Mouse (Mus musculus) stomach, embryonic 14.5 days (tissue): ENCODE data around the gene Dnhd1. TPM values are rescaled to one million over a fixed set of nuclear protein-coding genes. Genes with fewer than 3 reads are reported as not detected.
"Not testable (repeated sequence)": the region's sequence is repeated elsewhere in the genome, so short reads cannot be mapped to it uniquely, and the experiment has no call there.

ENCODE experiments used
- ATAC-seq: fragments of 200-750 bp; cut with Nextera tagmentation; 2 replicates; pipeline ENCODE4 v1.8.0; 2017; ENCODE audit warnings: low read depth, moderate TSS enrichment; ENCODE audit not compliant: insufficient number of reproducible peaks, insufficient read depth, low FRiP score
- H3K27ac ChIP-seq: fragments of 300-500 bp; sonication (generic); 2 replicates; pipeline ENCODE4 v1.5.1; 2014; ENCODE audit warnings: mild to moderate bottlenecking, low read length, moderate library complexity, mixed read lengths
- H3K27me3 ChIP-seq: fragments of 300-500 bp; sonication (generic); 2 replicates; pipeline ENCODE4 v1.6.1; 2014; ENCODE audit warnings: low read length, control low read depth, mixed read lengths; ENCODE audit not compliant: control insufficient read depth, insufficient read depth
- H3K36me3 ChIP-seq: fragments of 300-500 bp; sonication (generic); 2 replicates; pipeline ENCODE4 v1.6.1; 2014; ENCODE audit warnings: mild to moderate bottlenecking, control low read depth, low read length, moderate library complexity, mixed read lengths; ENCODE audit not compliant: control insufficient read depth, insufficient read depth
- H3K4me1 ChIP-seq: fragments of 300-500 bp; sonication (generic); 2 replicates; pipeline ENCODE4 v1.6.1; 2014; ENCODE audit warnings: low read length, control low read depth, mixed read lengths; ENCODE audit not compliant: control insufficient read depth, insufficient read depth
- H3K4me2 ChIP-seq: fragments of 300-500 bp; sonication (generic); replicated peaks from 2 replicates; pipeline ENCODE4 v1.6.1; 2014; ENCODE audit warnings: low read depth, low read length, control low read depth
- H3K4me3 ChIP-seq: fragments of 300-500 bp; sonication (generic); 2 replicates; pipeline ENCODE4 v1.5.1; 2014; ENCODE audit warnings: low read depth, low read length, control low read depth
- H3K9ac ChIP-seq: fragments of 300-500 bp; sonication (generic); replicated peaks from 2 replicates; pipeline ENCODE4 v1.6.1; 2014; ENCODE audit warnings: low read depth, mild to moderate bottlenecking, control low read depth, low read length, moderate library complexity, mixed read lengths
- H3K9me3 ChIP-seq: fragments of 300-500 bp; sonication (generic); 2 replicates; pipeline ENCODE4 v1.6.1; 2016; ENCODE audit warnings: low read depth, low read length, control low read depth; ENCODE audit not compliant: control insufficient read depth
- WGBS: fragments of 180-500 bp; shearing (Covaris S2); extraction: QIAGEN DNeasy Blood & Tissue Kit; methylation state at CpG from one replicate; pipeline ENCODE4 v1.1.7; 2014; 5-methylcytosine and 5-hydroxymethylcytosine counted together
- polyA plus RNA-seq: library from polyadenylated mRNA; unstranded; fragments of >200 nt; fragmentation: Nextera tagmentation; extraction: Ambion mirVana; gene quantifications from 2 replicates; pipeline ENCODE4 v1.2.1, GENCODE M21; 2014

The Dnhd1 gene
- polyA plus RNA-seq, 1 experiment from 2014 or later, result 2.0 TPM

GRCm38 (mm10) chr7:105738286-105738685 is 87.7 kb downstream of the Dnhd1 start:
- peak overlapping the region; percentile 71 for H3K4me2 ChIP-seq
- peak overlapping the region; percentile 96 for H3K27ac ChIP-seq
- no peak for ATAC-seq
- no peaks in the 10 kb centered on the region for H3K27me3 ChIP-seq
- no peak overlapping the region; the same call in 1 of the 2 replicates for H3K9ac ChIP-seq
- H3K4me1 ChIP-seq, result peaks cover 23% of the 10 kb centered on the region
- peak overlapping the region; percentile 70 for H3K4me3 ChIP-seq
- H3K36me3 ChIP-seq, result peaks cover 35% of the 10 kb centered on the region
- no peaks in the 10 kb centered on the region for H3K9me3 ChIP-seq
- WGBS, result 84% methylated on average over 2 of the region's 2 CpGs

GRCm38 (mm10) chr7:105738948-105739347 is 88.3 kb downstream of the Dnhd1 start:
- Histone ChIP-seq H3K4me2 (peak overlapping the region; percentile 71), H3K27ac (peak overlapping the region; percentile 96), H3K36me3 (peaks cover 28% of the 10 kb centered on the region), H3K9ac (no peak overlapping the region; the same call in 1 of the 2 replicates), H3K9me3 (no peaks in the 10 kb centered on the region), H3K4me1 (peaks cover 23% of the 10 kb centered on the region), H3K4me3 (peak overlapping the region; percentile 70; the same call in 1 of the 2 replicates), H3K27me3 (no peaks in the 10 kb centered on the region)
- 13% methylated on average over 3 of the region's 3 CpGs for WGBS
- peak; percentile 53 for ATAC-seq

GRCm38 (mm10) chr7:105740089-105740795 is 89.6 kb downstream of the Dnhd1 start:
- WGBS, result 84% methylated on average over 13 of the region's 13 CpGs
- Histone ChIP-seq H3K9me3 (no peaks in the 10 kb centered on the region), H3K9ac (no peak overlapping the region), H3K36me3 (peaks cover 22% of the 10 kb centered on the region), H3K27me3 (no peaks in the 10 kb centered on the region), H3K4me3 (no peak overlapping the region), H3K4me2 (no peak overlapping the region), H3K4me1 (peaks cover 22% of the 10 kb centered on the region), H3K27ac (no peak overlapping the region)
- no peak for ATAC-seq

GRCm38 (mm10) chr7:105740851-105741250 is 90.2 kb downstream of the Dnhd1 start:
- WGBS, result 81% methylated on average over 6 of the region's 6 CpGs
- H3K27ac ChIP-seq, result no peak overlapping the region
- H3K36me3 ChIP-seq, result peaks cover 22% of the 10 kb centered on the region
- H3K27me3 ChIP-seq, result no peaks in the 10 kb centered on the region
- no peak overlapping the region for H3K9ac ChIP-seq
- H3K4me2 ChIP-seq, result no peak overlapping the region
- peaks cover 22% of the 10 kb centered on the region for H3K4me1 ChIP-seq
- H3K9me3 ChIP-seq, result no peaks in the 10 kb centered on the region
- no peak for ATAC-seq
- no peak overlapping the region for H3K4me3 ChIP-seq

- Histone ChIP-seq H3K27me3 (no peaks in the 10 kb centered on the region), H3K9me3 (no peaks in the 10 kb centered on the region), H3K4me3 (no peak overlapping the region), H3K4me1 (peaks cover 22% of the 10 kb centered on the region), H3K36me3 (peaks cover 25% of the 10 kb centered on the region), H3K4me2 (no peak overlapping the region), H3K9ac (no peak overlapping the region), H3K27ac (no peak overlapping the region)
- no peak for ATAC-seq
- 90% methylated on average over 9 of the region's 9 CpGs for WGBS
These were observed 91.4 kb downstream of the Dnhd1 start for GRCm38 (mm10) chr7:105741978-105742377.

- Histone ChIP-seq H3K4me2 (0 out of 2 replicates have a peak overlapping the region, but pooled peaks have one; percentile 75), H3K4me1 (peaks cover 19% of the 10 kb centered on the region), H3K36me3 (peaks cover 25% of the 10 kb centered on the region)
- H3K27me3 ChIP-seq, ATAC-seq, H3K9me3 ChIP-seq, H3K9ac ChIP-seq, H3K4me3 ChIP-seq, H3K27ac ChIP-seq: not testable (repeated sequence)
- 85% methylated on average over 7 of the region's 7 CpGs for WGBS
These were observed 92.0 kb downstream of the Dnhd1 start for GRCm38 (mm10) chr7:105742539-105743215.

- not testable (repeated sequence) for H3K27me3 ChIP-seq, H3K9me3 ChIP-seq, ATAC-seq
- Histone ChIP-seq H3K36me3 (peaks cover 25% of the 10 kb centered on the region), H3K4me3 (peak overlapping the region; percentile 56), H3K27ac (peak overlapping the region; percentile 29; the same call in 1 of the 2 replicates), H3K4me2 (peak overlapping the region; percentile 75), H3K9ac (peak overlapping the region; percentile 63), H3K4me1 (peaks cover 13% of the 10 kb centered on the region)
- WGBS, result 32% methylated on average over 20 of the region's 20 CpGs
These were observed 92.8 kb downstream of the Dnhd1 start for GRCm38 (mm10) chr7:105743246-105743925.

GRCm38 (mm10) chr7:105743926-105744590 is 93.4 kb downstream of the Dnhd1 start, which contains the start of gene Taf10:
Taf10 (minus strand) TSS chr7:105744361.
- peaks cover 29% of the 10 kb centered on the region for H3K36me3 ChIP-seq
- peak within 1 kb of the TSS; percentile 63 for H3K9ac ChIP-seq
- peak; percentile 96 for ATAC-seq

More at GRCm38 (mm10) chr7:105743926-105744590, 93.4 kb downstream of the Dnhd1 start, which contains the start of gene Taf10:
- Histone ChIP-seq H3K4me3 (peak within 1 kb of the TSS; percentile 56), H3K27me3 (no peaks in the 10 kb centered on the region), H3K9me3 (no peaks in the 10 kb centered on the region), H3K4me2 (peak within 1 kb of the TSS; percentile 75), H3K27ac (peak within 1 kb of the TSS; percentile 80), H3K4me1 (peaks cover 10% of the 10 kb centered on the region; the same call in 1 of the 2 replicates)
- WGBS, result under 1% methylated on average over 53 of the region's 67 CpGs
